Comparison of ENCODE assay signal across 13 mouse cellular contexts in genomic region chr2:115667516-115667915, GRCm38 (mm10).
"Had no signal": no experiment of that assay in that cellular context is flagged by ENCODE, and none has a peak within 500 bp of the region (broad histone marks: within the 10 kb centered on the region; RNA-seq: fewer than 3 reads in every experiment).

No protein-coding gene starts in this region.

- DNase-seq: kidney, adult 2 months; kidney, postnatal 14 days; left cerebral cortex, postnatal 4 days; lung, adult 18-20 months; lung, postnatal 36 days; midbrain, embryonic 14.5 days had no signal

- H3K4me1 ChIP-seq: kidney, embryonic 15.5 days; limb, embryonic 13.5 days; midbrain, embryonic 10.5 days; neural tube, embryonic 12.5 days had no signal

- H3K4me2 ChIP-seq: kidney, embryonic 15.5 days; limb, embryonic 13.5 days; neural tube, embryonic 12.5 days had no signal

- H3K36me3 ChIP-seq: kidney, embryonic 15.5 days; midbrain, embryonic 10.5 days; neural tube, embryonic 12.5 days had no signal

- ATAC-seq: intestine, embryonic 16.5 days; lung, postnatal 0 days had no signal

- H3K27me3 ChIP-seq: kidney, embryonic 15.5 days; limb, embryonic 13.5 days; neural tube, embryonic 12.5 days had no signal

- H3K27ac ChIP-seq: kidney, embryonic 15.5 days; limb, embryonic 13.5 days; liver, embryonic 14.5 days; midbrain, embryonic 10.5 days; neural tube, embryonic 12.5 days had no signal

- H3K9ac ChIP-seq: kidney, embryonic 15.5 days; limb, embryonic 13.5 days; liver, embryonic 14.5 days; neural tube, embryonic 12.5 days had no signal

- H3K9me3 ChIP-seq: kidney, embryonic 15.5 days; limb, embryonic 13.5 days; midbrain, embryonic 10.5 days; neural tube, embryonic 12.5 days had no signal

- H3K4me3 ChIP-seq: kidney, embryonic 15.5 days; limb, embryonic 13.5 days; midbrain, embryonic 10.5 days; neural tube, embryonic 12.5 days had no signal
